Comparison of ENCODE assay signal across 8 mouse cellular contexts in genomic region chr7:41632409-41633220, GRCm38 (mm10). TPM values are rescaled to one million over a fixed set of nuclear protein-coding genes. Genes with fewer than 3 reads are reported as not detected.
A peak's percentile ranks its signal among the peaks of the same experiment; 100 is the strongest.
DNase-seq lines count a peak whose midpoint lies in the region; ATAC-seq lines count a peak whose summit lies in the region.

Gene Zfp788 (plus strand): TSS chr7:41633203.

- peaks cover 8% of the 10 kb centered on the region for H3K9me3 ChIP-seq in hindbrain, embryonic 16.5 days (ENCODE audit: control insufficient read depth, low read length)

- under 1% methylated on average over 27 of the region's 27 CpGs for WGBS in hindbrain, embryonic 16.5 days
- 3% methylated on average over 23 of the region's 27 CpGs for WGBS in macrophage (ENCODE audit: missing documents)

- no peaks in the 10 kb centered on the region; the same call in 1 of the 2 replicates for H3K79me2 ChIP-seq in macrophage (ENCODE audit: inconsistent target)

- peak within 1 kb of the TSS; percentile 99 for H3K27ac ChIP-seq in hindbrain, embryonic 16.5 days (ENCODE audit: low read depth, low read length)
- H3K27ac ChIP-seq in macrophage, result peak within 1 kb of the TSS; percentile 79

- no peaks in the 10 kb centered on the region for H3K4me1 ChIP-seq in hindbrain, embryonic 16.5 days (ENCODE audit: control insufficient read depth, insufficient read depth, low read depth, low read length)

- ATAC-seq in hindbrain, embryonic 16.5 days, result peak; percentile 95

- H3K36me3 ChIP-seq in hindbrain, embryonic 16.5 days (ENCODE audit: control insufficient read depth, insufficient read depth, low read length), result peaks cover 27% of the 10 kb centered on the region
- peaks cover 5% of the 10 kb centered on the region; the same call in 1 of the 2 replicates for H3K36me3 ChIP-seq in macrophage (ENCODE audit: inconsistent target)

- DNase-seq in WW6 (ENCODE audit: low read depth, low spot score), result peak; percentile 86
- DNase-seq in cerebellum, postnatal 4 days (ENCODE audit: low spot score in 2 of 2), result peak; percentile 62 to 88
- DNase-seq in gastrocnemius, adult 18-20 months (ENCODE audit: low spot score), result peak; percentile 95
- DNase-seq in left cerebral cortex, adult 18-20 months (ENCODE audit: low spot score in 2 of 2), result peak; percentile 92 to 95
- peak; percentile 98 for DNase-seq in right cerebral cortex, adult 18-20 months
- peak; percentile 59 for DNase-seq in urinary bladder, postnatal 10 days (ENCODE audit: low spot score)

- peak within 1 kb of the TSS; percentile 68 for H3K4me3 ChIP-seq in hindbrain, embryonic 16.5 days (ENCODE audit: low read length)
- peak within 1 kb of the TSS; percentile 72 for H3K4me3 ChIP-seq in macrophage (ENCODE audit: inconsistent target)

- peak within 1 kb of the TSS; percentile 81 for H3K9ac ChIP-seq in hindbrain, embryonic 16.5 days (ENCODE audit: low read depth, low read length)

- H3K4me2 ChIP-seq in hindbrain, embryonic 16.5 days (ENCODE audit: low read length), result peak within 1 kb of the TSS; percentile 94

- H3K27me3 ChIP-seq in hindbrain, embryonic 16.5 days (replicated peaks; ENCODE audit: control insufficient read depth, insufficient read depth, low read length), result no peaks in the 10 kb centered on the region

RNA-seq across cellular contexts. Expression of gene Zfp788, which starts in this region (rescaled TPM):
- 10 to 100 TPM in 1 of 2 experiments, 1 to 10 TPM in 1; 9.1 to 10.8 TPM for total RNA-seq in gastrocnemius, adult 18-20 months (2021)
- polyA plus RNA-seq in hindbrain, embryonic 16.5 days (2015; fragmentation: Nextera tagmentation; extraction: Ambion mirVana), result 23.4 and 23.7 TPM in 2 replicates
- 10 to 100 TPM; 38.7 to 43.5 TPM for total RNA-seq in left cerebral cortex, adult 18-20 months (2021)
- total RNA-seq in macrophage (2018; cell fraction: chromatin; rRNA removed), result 10 to 100 TPM in 22 of 26 experiments, 1 to 10 TPM in 4; 5.2 to 41.6 (median 28.3) TPM
- total RNA-seq in macrophage (2018; cell fraction: cytosol; rRNA removed), result 1 to 10 TPM; 1.7 to 9.9 (median 5.9) TPM
- total RNA-seq in macrophage (2018; cell fraction: nucleus; rRNA removed), result 10 to 100 TPM in 21 of 26 experiments, 1 to 10 TPM in 5; 7.5 to 43.3 (median 20.0) TPM
- polyA plus RNA-seq in macrophage (2018), result 5.4 to 6.9 TPM (median 6.1 TPM) in 3 replicates

Comparison
In these comparisons a context has a peak if more than half of its experiments do, and no peak if none do; other contexts are left out.
1. Peak in every context shown above with its lines: DNase-seq, ATAC-seq, H3K4me3 ChIP-seq and H3K27ac ChIP-seq.